Comparison of ENCODE assay signal across 8 mouse cellular contexts in the genomic region with DNA sequence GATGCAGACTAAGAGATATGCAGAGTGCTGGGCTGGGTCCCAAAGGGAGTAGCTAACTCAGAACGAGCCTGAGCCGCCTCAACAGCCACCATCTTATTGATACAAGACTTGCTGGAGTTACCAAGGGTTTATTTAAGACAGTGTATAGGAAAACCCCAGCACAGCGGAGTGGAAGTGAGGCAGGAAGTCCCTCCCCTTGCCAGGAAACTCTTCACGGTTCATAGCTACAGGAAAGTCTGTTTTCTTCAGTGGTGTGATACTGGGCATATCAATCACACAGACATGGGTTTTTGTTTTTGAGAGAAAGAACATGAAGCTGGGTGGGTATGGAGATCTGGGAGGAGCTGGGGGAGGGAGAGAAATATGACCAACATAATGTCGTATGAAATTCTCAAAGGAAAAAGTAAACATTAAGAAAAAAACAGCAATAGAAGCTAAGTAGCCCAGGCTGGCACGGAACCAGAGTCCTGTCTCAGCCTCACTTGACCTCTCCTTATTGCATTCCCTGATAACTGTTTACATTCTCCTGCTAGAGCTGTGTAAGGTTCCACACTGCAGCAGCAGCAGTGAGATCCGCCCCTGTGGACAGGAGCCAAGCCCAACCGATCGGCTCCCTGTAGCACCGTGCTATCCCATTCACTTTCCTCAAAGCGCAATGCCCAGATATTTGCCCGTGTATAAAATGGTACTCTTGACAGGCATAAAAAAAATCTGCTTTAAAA.
A peak's percentile ranks its signal among the peaks of the same experiment; 100 is the strongest.
DNase-seq lines count a peak whose midpoint lies in the region; ATAC-seq lines count a peak whose summit lies in the region.
"Had no signal": no experiment of that assay in that cellular context is flagged by ENCODE, and none has a peak within 500 bp of the region (broad histone marks: within the 10 kb centered on the region; RNA-seq: fewer than 3 reads in every experiment).

No protein-coding gene starts in this region.

- 40% methylated on average over 12 of the region's 12 CpGs for WGBS in forebrain, embryonic 14.5 days
- WGBS in liver, embryonic 13.5 days (ENCODE audit: insufficient replicate concordance) = 33% methylated on average over 12 of the region's 12 CpGs
- WGBS in neural tube, embryonic 15.5 days = 37% methylated on average over 12 of the region's 12 CpGs

- peak; percentile 14 for DNase-seq in 416B (ENCODE audit: low read depth)
- peak; percentile 69 to 74 for DNase-seq in B cell, adult 2 months
- peak; percentile 66 for DNase-seq in forebrain, embryonic 14.5 days (ENCODE audit: low spot score)
- no peak for DNase-seq in liver, embryonic 13.5 days
- no peak for DNase-seq in embryo, embryonic 10 days (ENCODE audit: low spot score)

- peaks cover 75% of the 10 kb centered on the region for H3K4me1 ChIP-seq in forebrain, embryonic 14.5 days (ENCODE audit: control insufficient read depth, insufficient read depth, low read length)
- peaks cover 22% of the 10 kb centered on the region for H3K4me1 ChIP-seq in liver, embryonic 13.5 days (replicated peaks)
- H3K4me1 ChIP-seq in neural tube, embryonic 15.5 days = peaks cover 98% of the 10 kb centered on the region

- H3K9ac ChIP-seq in forebrain, embryonic 14.5 days (ENCODE audit: low read length) = no peak overlapping the region
- H3K9ac ChIP-seq in liver, embryonic 13.5 days = no peak overlapping the region
- no peak overlapping the region; the same call in 1 of the 2 replicates for H3K9ac ChIP-seq in neural tube, embryonic 15.5 days (replicated peaks)

- H3K9me3 ChIP-seq in forebrain, embryonic 14.5 days (replicated peaks; ENCODE audit: control insufficient read depth, low read length) = no peaks in the 10 kb centered on the region
- no peaks in the 10 kb centered on the region for H3K9me3 ChIP-seq in liver, embryonic 13.5 days (replicated peaks)
- no peaks in the 10 kb centered on the region for H3K9me3 ChIP-seq in neural tube, embryonic 15.5 days (replicated peaks)

- no peaks in the 10 kb centered on the region for H3K27me3 ChIP-seq in forebrain, embryonic 14.5 days (replicated peaks; ENCODE audit: control insufficient read depth, insufficient read depth, low read length)
- no peaks in the 10 kb centered on the region for H3K27me3 ChIP-seq in liver, embryonic 13.5 days
- no peaks in the 10 kb centered on the region for H3K27me3 ChIP-seq in neural tube, embryonic 15.5 days (replicated peaks)

- H3K27ac ChIP-seq in forebrain, embryonic 14.5 days (ENCODE audit: low read depth, low read length) = no peak overlapping the region
- H3K27ac ChIP-seq in liver, embryonic 13.5 days = peak overlapping the region; percentile 40
- H3K27ac ChIP-seq in neural tube, embryonic 15.5 days (replicated peaks) = peak overlapping the region; percentile 82

- no peak overlapping the region for H3K4me3 ChIP-seq in forebrain, embryonic 14.5 days (ENCODE audit: low read depth, low read length)
- no peak overlapping the region for H3K4me3 ChIP-seq in liver, embryonic 13.5 days (replicated peaks)
- peak overlapping the region; percentile 16 for H3K4me3 ChIP-seq in neural tube, embryonic 15.5 days (replicated peaks)
- H3K4me3 ChIP-seq: erythroblast, embryonic 14.5 days had no signal

- H3K36me3 ChIP-seq in forebrain, embryonic 14.5 days (ENCODE audit: control insufficient read depth, insufficient read depth, low read length) = no peaks in the 10 kb centered on the region
- H3K36me3 ChIP-seq in liver, embryonic 13.5 days = no peaks in the 10 kb centered on the region
- H3K36me3 ChIP-seq in neural tube, embryonic 15.5 days = no peaks in the 10 kb centered on the region

- no peak; the same call in 1 of the 2 replicates for ATAC-seq in forebrain, embryonic 14.5 days
- ATAC-seq in inflammation-experienced regulatory T-cells, adult 6 months = peak; percentile 80
- ATAC-seq in liver, embryonic 13.5 days (ENCODE audit: low read depth) = peak; percentile 22; the same call in 1 of the 2 replicates
- no peak for ATAC-seq in neural tube, embryonic 15.5 days (ENCODE audit: low FRiP score)

- H3K4me2 ChIP-seq in forebrain, embryonic 14.5 days (ENCODE audit: low read length) = 0 out of 2 replicates have a peak overlapping the region, but pooled peaks have one; percentile 18
- peak overlapping the region; percentile 11 for H3K4me2 ChIP-seq in liver, embryonic 13.5 days
- H3K4me2 ChIP-seq in neural tube, embryonic 15.5 days = peak overlapping the region; percentile 35

Comparison
In these comparisons a context has a peak if more than half of its experiments do, and no peak if none do; other contexts are left out.
1. DNase-seq: peak in 416B (single experiment), B cell, adult 2 months (2 of 2) and forebrain, embryonic 14.5 days (single experiment); none in liver, embryonic 13.5 days (single experiment) and embryo, embryonic 10 days (single experiment).
2. ATAC-seq: peak in inflammation-experienced regulatory T-cells, adult 6 months (single experiment) and liver, embryonic 13.5 days (single experiment); none in forebrain, embryonic 14.5 days (single experiment) and neural tube, embryonic 15.5 days (single experiment).
3. Peak in every context shown above with its lines, with median percentiles within 50 percentile points of each other: H3K4me2 ChIP-seq.